Comparison of ENCODE assay signal across 8 mouse cellular contexts in genomic region chr15:37135590-37136164, GRCm38 (mm10).
DNase-seq lines count a peak whose midpoint lies in the region; ATAC-seq and TF ChIP-seq lines count a peak whose summit lies in the region.

No protein-coding gene starts in this region.

- DNase-seq in left cerebral cortex, adult 18-20 months (ENCODE audit: low spot score in 2 of 2), result peak; percentile 40 to 46
- no peak for DNase-seq in left cerebral cortex, adult 11 months (ENCODE audit: low spot score)
- peak; percentile 80 for DNase-seq in forebrain, embryonic 11.5 days (ENCODE audit: low spot score)
- DNase-seq in heart, postnatal 0 days (ENCODE audit: low spot score), result peak; percentile 23
- peak; percentile 73 for DNase-seq in kidney, postnatal 14 days
- DNase-seq in liver, postnatal 0 days, result peak; percentile 68
- peak; percentile 89 for DNase-seq in stomach, postnatal 0 days (ENCODE audit: low spot score)

- no peak for TF ChIP-seq CTCF in heart, postnatal 0 days (IDR thresholded peaks at IDR 0.05; ENCODE audit: low read depth)
- no peak for TF ChIP-seq CTCF in liver, postnatal 0 days (IDR thresholded peaks at IDR 0.05; ENCODE audit: low read depth)
- peak; percentile 1; the same call in 1 of the 2 replicates for TF ChIP-seq CTCF in stomach, postnatal 0 days (IDR thresholded peaks at IDR 0.05; ENCODE audit: low read depth)

- H3K36me3 ChIP-seq in forebrain, embryonic 11.5 days (ENCODE audit: control insufficient read depth, insufficient read depth, low read length), result no peaks in the 10 kb centered on the region
- no peaks in the 10 kb centered on the region for H3K36me3 ChIP-seq in heart, postnatal 0 days (replicated peaks; ENCODE audit: control insufficient read depth, insufficient read depth, low read length)
- no peaks in the 10 kb centered on the region for H3K36me3 ChIP-seq in liver, postnatal 0 days (replicated peaks; ENCODE audit: insufficient read depth, low read length)
- no peaks in the 10 kb centered on the region for H3K36me3 ChIP-seq in neural tube, embryonic 13.5 days
- no peaks in the 10 kb centered on the region for H3K36me3 ChIP-seq in stomach, postnatal 0 days (ENCODE audit: control insufficient read depth, insufficient read depth, low read length)

- peaks cover 3% of the 10 kb centered on the region; the same call in 1 of the 2 replicates for H3K4me1 ChIP-seq in forebrain, embryonic 11.5 days (replicated peaks; ENCODE audit: control insufficient read depth, insufficient read depth, low read length)
- H3K4me1 ChIP-seq in heart, postnatal 0 days (ENCODE audit: control insufficient read depth, insufficient read depth), result no peaks in the 10 kb centered on the region
- peaks cover 2% of the 10 kb centered on the region; the same call in 1 of the 2 replicates for H3K4me1 ChIP-seq in liver, postnatal 0 days (ENCODE audit: insufficient read depth)
- H3K4me1 ChIP-seq in neural tube, embryonic 13.5 days (replicated peaks), result peaks cover 25% of the 10 kb centered on the region
- no peaks in the 10 kb centered on the region for H3K4me1 ChIP-seq in stomach, postnatal 0 days (replicated peaks; ENCODE audit: control insufficient read depth, insufficient read depth)

- H3K4me2 ChIP-seq in forebrain, embryonic 11.5 days (ENCODE audit: low read depth, low read length, severe bottlenecking), result peak overlapping the region; percentile 63
- H3K4me2 ChIP-seq in heart, postnatal 0 days (ENCODE audit: low read depth, low read length), result peak overlapping the region; percentile 80
- H3K4me2 ChIP-seq in liver, postnatal 0 days (ENCODE audit: low read depth, low read length), result peak overlapping the region; percentile 84
- peak overlapping the region; percentile 70 for H3K4me2 ChIP-seq in neural tube, embryonic 13.5 days
- peak overlapping the region; percentile 70 for H3K4me2 ChIP-seq in stomach, postnatal 0 days (replicated peaks; ENCODE audit: low read depth)

- H3K27ac ChIP-seq in forebrain, embryonic 11.5 days (ENCODE audit: low read depth, low read length), result peak overlapping the region; percentile 71
- peak overlapping the region; percentile 73 for H3K27ac ChIP-seq in heart, postnatal 0 days (ENCODE audit: low read depth)
- peak overlapping the region; percentile 92 for H3K27ac ChIP-seq in liver, postnatal 0 days (ENCODE audit: low read depth)
- peak overlapping the region; percentile 88 for H3K27ac ChIP-seq in neural tube, embryonic 13.5 days (replicated peaks)
- peak overlapping the region; percentile 84 for H3K27ac ChIP-seq in stomach, postnatal 0 days (replicated peaks)

- H3K9me3 ChIP-seq in forebrain, embryonic 11.5 days (ENCODE audit: control insufficient read depth, low read length), result no peaks in the 10 kb centered on the region
- H3K9me3 ChIP-seq in heart, postnatal 0 days (replicated peaks; ENCODE audit: control insufficient read depth, low read length), result no peaks in the 10 kb centered on the region; the same call in 1 of the 2 replicates
- H3K9me3 ChIP-seq in liver, postnatal 0 days (ENCODE audit: low read length), result peaks cover 3% of the 10 kb centered on the region; the same call in 1 of the 2 replicates
- H3K9me3 ChIP-seq in neural tube, embryonic 13.5 days, result no peaks in the 10 kb centered on the region
- no peaks in the 10 kb centered on the region for H3K9me3 ChIP-seq in stomach, postnatal 0 days (ENCODE audit: control insufficient read depth, low read length)

- peak; percentile 79 for ATAC-seq in forebrain, embryonic 11.5 days (replicated peaks; ENCODE audit: low FRiP score)
- ATAC-seq in heart, postnatal 0 days (ENCODE audit: insufficient read depth, low read depth), result peak; percentile 81
- peak; percentile 91 for ATAC-seq in liver, postnatal 0 days
- peak; percentile 81 for ATAC-seq in neural tube, embryonic 13.5 days (ENCODE audit: low read depth)
- peak; percentile 95 for ATAC-seq in stomach, postnatal 0 days (ENCODE audit: low FRiP score, low TSS enrichment)

- H3K9ac ChIP-seq in forebrain, embryonic 11.5 days (ENCODE audit: low read length), result peak overlapping the region; percentile 90
- peak overlapping the region; percentile 81 for H3K9ac ChIP-seq in heart, postnatal 0 days (replicated peaks; ENCODE audit: low read depth, low read length)
- peak overlapping the region; percentile 73 for H3K9ac ChIP-seq in liver, postnatal 0 days (replicated peaks)
- H3K9ac ChIP-seq in neural tube, embryonic 13.5 days, result peak overlapping the region; percentile 83
- H3K9ac ChIP-seq in stomach, postnatal 0 days (ENCODE audit: low read length), result peak overlapping the region; percentile 85

- H3K4me3 ChIP-seq in forebrain, embryonic 11.5 days (ENCODE audit: low read depth, low read length), result peak overlapping the region; percentile 43
- H3K4me3 ChIP-seq in heart, postnatal 0 days (ENCODE audit: low read depth, low read length), result peak overlapping the region; percentile 61
- peak overlapping the region; percentile 54 for H3K4me3 ChIP-seq in liver, postnatal 0 days (ENCODE audit: low read depth, low read length)
- peak overlapping the region; percentile 50 for H3K4me3 ChIP-seq in neural tube, embryonic 13.5 days
- peak overlapping the region; percentile 46 for H3K4me3 ChIP-seq in stomach, postnatal 0 days (ENCODE audit: low read depth, low read length)

- under 1% methylated on average over 35 of the region's 35 CpGs for WGBS in forebrain, embryonic 11.5 days
- WGBS in heart, postnatal 0 days, result 2% methylated on average over 35 of the region's 35 CpGs
- WGBS in liver, postnatal 0 days (ENCODE audit: insufficient replicate concordance), result 5% methylated on average over 35 of the region's 35 CpGs
- WGBS in neural tube, embryonic 13.5 days, result under 1% methylated on average over 35 of the region's 35 CpGs
- 2% methylated on average over 35 of the region's 35 CpGs for WGBS in stomach, postnatal 0 days

- TF ChIP-seq EP300 in heart, postnatal 0 days (IDR thresholded peaks at IDR 0.05; ENCODE audit: low read depth), result no peak
- no peak for TF ChIP-seq EP300 in liver, postnatal 0 days (IDR thresholded peaks at IDR 0.05; ENCODE audit: low read depth)
- no peak for TF ChIP-seq EP300 in stomach, postnatal 0 days (optimal IDR thresholded peaks at IDR 0.05)

- H3K27me3 ChIP-seq in forebrain, embryonic 11.5 days (ENCODE audit: control insufficient read depth, insufficient read depth, low read length), result no peaks in the 10 kb centered on the region
- no peaks in the 10 kb centered on the region for H3K27me3 ChIP-seq in heart, postnatal 0 days (ENCODE audit: control insufficient read depth, insufficient read depth, low read length)
- no peaks in the 10 kb centered on the region for H3K27me3 ChIP-seq in liver, postnatal 0 days (ENCODE audit: insufficient read depth, low read length)
- H3K27me3 ChIP-seq in neural tube, embryonic 13.5 days, result no peaks in the 10 kb centered on the region; the same call in 1 of the 2 replicates
- H3K27me3 ChIP-seq in stomach, postnatal 0 days (ENCODE audit: control insufficient read depth, insufficient read depth, low read length), result no peaks in the 10 kb centered on the region
